Mouse (Mus musculus) CH12.LX (cell line): ENCODE measurements at regions not wholly inside any gene's neighbourhood (a gene's known extent, or its start where the extent isn't known, plus 50 kb on each side); places are given as distances from the start of the nearest gene placed in this dataset.

Experiments used
- DNase-seq: peaks from one replicate; pipeline ENCODE4 v3.0.0-alpha.2; 2013; ENCODE audit errors: extremely low read depth
- H3K27ac ChIP-seq: 2 replicates; pipeline ENCODE4 v1.5.1; 2012; ENCODE audit warnings: low read depth, mild to moderate bottlenecking, control low read depth, moderate library complexity; ENCODE audit not compliant: insufficient read depth
- H3K27me3 ChIP-seq: replicated peaks from 2 replicates; pipeline ENCODE3; 2012; ENCODE audit warnings: inconsistent platforms
- H3K36me3 ChIP-seq, 2 experiments: replicated peaks in 1 of 2; 2 replicates each; pipeline versions ENCODE3 to v1.6.1; 2012; ENCODE audit warnings: inconsistent platforms in 1 of 2, low read length in 1 of 2, mild to moderate bottlenecking in 1 of 2, mixed read lengths in 1 of 2, moderate library complexity in 1 of 2; ENCODE audit not compliant: control insufficient read depth in 1 of 2, insufficient read depth in 1 of 2
- H3K4me1 ChIP-seq, 2 experiments: 2 replicates each; pipeline ENCODE4 v1.6.1; 2012; ENCODE audit warnings: inconsistent platforms in 1 of 2, moderate library complexity in 1 of 2; ENCODE audit not compliant: insufficient read depth in 2 of 2, control insufficient read depth in 1 of 2
- H3K4me2 ChIP-seq: 2 replicates; pipeline ENCODE4 v1.6.1; 2012; ENCODE audit warnings: low read depth, mild to moderate bottlenecking, control low read depth; ENCODE audit not compliant: poor library complexity, insufficient read depth, severe bottlenecking
- H3K4me3 ChIP-seq, 3 experiments: fragments of 150-350 bp in 1 of 3; sonication (generic) in 1 of 3; replicated peaks in 1 of 3; 2 replicates each; pipeline versions ENCODE3 to v1.5.1; 2011 to 2012; ENCODE audit warnings: low read depth in 2 of 3, low read length in 2 of 3, mild to moderate bottlenecking in 2 of 3, moderate library complexity in 2 of 3, control low read depth in 1 of 3, improper control_type of control experiment in 1 of 3, inconsistent platforms in 1 of 3, mixed read lengths in 1 of 3; ENCODE audit not compliant: poor library complexity in 1 of 3
- H3K79me2 ChIP-seq: replicated peaks from 2 replicates; pipeline ENCODE4 v1.6.1; 2012; ENCODE audit warnings: mild to moderate bottlenecking, moderate library complexity; ENCODE audit not compliant: control insufficient read depth, poor library complexity, insufficient read depth, severe bottlenecking; ENCODE audit errors: extremely low read depth
- H3K9ac ChIP-seq: 2 replicates; pipeline ENCODE4 v1.6.1; 2012; ENCODE audit warnings: low read depth, mild to moderate bottlenecking, control low read depth, moderate library complexity; ENCODE audit not compliant: insufficient read depth
- H3K9me3 ChIP-seq: replicated peaks from 2 replicates; pipeline ENCODE3; 2012; ENCODE audit warnings: low read length, inconsistent platforms, mixed read lengths
- CTCF ChIP-seq, 2 experiments: IDR thresholded peaks in 1 of 2; conservative IDR thresholded peaks in 1 of 2; 2 replicates each; pipeline ENCODE4 v1.5.1; 2011 to 2012; ENCODE audit warnings: low read depth in 2 of 2, low read length in 2 of 2, improper control_type of control experiment in 1 of 2, inconsistent platforms in 1 of 2, mild to moderate bottlenecking in 1 of 2, moderate library complexity in 1 of 2
- ELF1 ChIP-seq: IDR thresholded peaks from 2 replicates; pipeline ENCODE4 v1.6.1; 2014; ENCODE audit warnings: low read depth, mild to moderate bottlenecking, inconsistent platforms, low read length, improper control_type of control experiment
- EP300 ChIP-seq: IDR thresholded peaks from 2 replicates; pipeline ENCODE4 v1.6.1; 2011; ENCODE audit warnings: low read length, improper control_type of control experiment
- GABPA ChIP-seq: IDR thresholded peaks from 2 replicates; pipeline ENCODE4 v1.6.1; 2012; ENCODE audit warnings: low read depth, low read length, improper control_type of control experiment, inconsistent platforms; ENCODE audit not compliant: insufficient replicate concordance
- HCFC1 ChIP-seq: IDR thresholded peaks from 2 replicates; pipeline ENCODE4 v1.6.1; 2012; ENCODE audit warnings: low read depth, mild to moderate bottlenecking, inconsistent platforms, low read length, improper control_type of control experiment
- IRF4 ChIP-seq: IDR thresholded peaks from 2 replicates; pipeline ENCODE4 v1.6.1; 2014; ENCODE audit warnings: low read depth, mild to moderate bottlenecking, inconsistent platforms, low read length, improper control_type of control experiment
- JUN ChIP-seq: IDR thresholded peaks from 2 replicates; pipeline ENCODE4 v1.6.1; 2011; ENCODE audit warnings: low read depth, mild to moderate bottlenecking, low read length, improper control_type of control experiment, moderate library complexity; ENCODE audit not compliant: insufficient read depth
- MAX ChIP-seq: IDR thresholded peaks from 2 replicates; pipeline ENCODE4 v1.6.1; 2011; ENCODE audit warnings: low read length, improper control_type of control experiment
- MAZ ChIP-seq: IDR thresholded peaks from 2 replicates; pipeline ENCODE4 v1.6.1; 2012; ENCODE audit warnings: low read depth, mild to moderate bottlenecking, inconsistent platforms, low read length, improper control_type of control experiment, moderate library complexity
- MEF2A ChIP-seq: IDR thresholded peaks from 2 replicates; pipeline ENCODE4 v1.6.1; 2014; ENCODE audit warnings: low read depth, mild to moderate bottlenecking, inconsistent platforms, low read length, improper control_type of control experiment, borderline replicate concordance
- MXI1 ChIP-seq: IDR thresholded peaks from 2 replicates; pipeline ENCODE4 v1.6.1; 2011; ENCODE audit warnings: mild to moderate bottlenecking, low read depth, low read length, improper control_type of control experiment
- NRF1 ChIP-seq: IDR thresholded peaks from 2 replicates; pipeline ENCODE4 v1.6.1; 2014; ENCODE audit warnings: low read depth, mild to moderate bottlenecking, inconsistent platforms, low read length, improper control_type of control experiment, moderate library complexity
- PAX5 ChIP-seq: IDR thresholded peaks from 2 replicates; pipeline ENCODE4 v1.6.1; 2012; ENCODE audit warnings: low read length, inconsistent platforms, mixed read lengths
- POLR2A ChIP-seq: IDR thresholded peaks from 2 replicates; pipeline ENCODE4 v1.6.1; 2011; ENCODE audit warnings: low read depth, mild to moderate bottlenecking, improper control_type of control experiment, low read length
- POLR2AphosphoS2 ChIP-seq: IDR thresholded peaks from 2 replicates; pipeline ENCODE4 v1.6.1; 2011; ENCODE audit warnings: low read depth, low read length, improper control_type of control experiment
- RAD21 ChIP-seq: IDR thresholded peaks from 2 replicates; pipeline ENCODE4 v1.6.1; 2011; ENCODE audit warnings: low read depth, mild to moderate bottlenecking, low read length, improper control_type of control experiment, moderate library complexity
- RCOR1 ChIP-seq: conservative IDR thresholded peaks from 2 replicates; pipeline ENCODE4 v1.6.1; 2012; ENCODE audit warnings: low read depth, mild to moderate bottlenecking, inconsistent platforms, low read length, improper control_type of control experiment
- SIN3A ChIP-seq: IDR thresholded peaks from 2 replicates; pipeline ENCODE4 v1.6.1; 2012; ENCODE audit warnings: low read length, improper control_type of control experiment, inconsistent platforms
- SMC3 ChIP-seq: IDR thresholded peaks from 2 replicates; pipeline ENCODE4 v1.6.1; 2011; ENCODE audit warnings: low read depth, low read length, improper control_type of control experiment
- UBTF ChIP-seq: IDR thresholded peaks from 2 replicates; pipeline ENCODE4 v1.6.1; 2012; ENCODE audit warnings: low read depth, mild to moderate bottlenecking, inconsistent platforms, low read length, improper control_type of control experiment, moderate library complexity
- USF1 ChIP-seq: IDR thresholded peaks from 2 replicates; pipeline ENCODE4 v1.6.1; 2014; ENCODE audit warnings: low read depth, mild to moderate bottlenecking, inconsistent platforms, low read length, improper control_type of control experiment
- ZC3H11A ChIP-seq: IDR thresholded peaks from 2 replicates; pipeline ENCODE4 v1.6.1; 2012; ENCODE audit warnings: low read depth, mild to moderate bottlenecking, inconsistent platforms, low read length, improper control_type of control experiment
- ZMIZ1 ChIP-seq: IDR thresholded peaks from 2 replicates; pipeline ENCODE4 v1.6.1; 2012; ENCODE audit warnings: low read depth, mild to moderate bottlenecking, inconsistent platforms, low read length, improper control_type of control experiment
- ZNF384 ChIP-seq: IDR thresholded peaks from 2 replicates; pipeline ENCODE4 v1.6.1; 2012; ENCODE audit warnings: low read depth, low read length, improper control_type of control experiment, inconsistent platforms
- dilution Hi-C: fragments of 300-500 bp; cut with MboI; formaldehyde crosslinking; loops from 2 replicates; pipeline ENCODE4 v1.14.3; 2020; ENCODE audit warnings: low sequenced_read_pairs; ENCODE audit not compliant: extremely low pct_unique_long_range_greater_than_20kb, extremely low pct_ligation_motif_present
- in situ Hi-C: fragments of 300-500 bp; cut with MboI; formaldehyde crosslinking; loops from 3 replicates; pipeline ENCODE4 v1.14.3; 2019; ENCODE audit warnings: low sequenced_read_pairs, low pct_ligation_motif_present, low pct_unique_long_range_greater_than_20kb, mixed read lengths

DNA sequence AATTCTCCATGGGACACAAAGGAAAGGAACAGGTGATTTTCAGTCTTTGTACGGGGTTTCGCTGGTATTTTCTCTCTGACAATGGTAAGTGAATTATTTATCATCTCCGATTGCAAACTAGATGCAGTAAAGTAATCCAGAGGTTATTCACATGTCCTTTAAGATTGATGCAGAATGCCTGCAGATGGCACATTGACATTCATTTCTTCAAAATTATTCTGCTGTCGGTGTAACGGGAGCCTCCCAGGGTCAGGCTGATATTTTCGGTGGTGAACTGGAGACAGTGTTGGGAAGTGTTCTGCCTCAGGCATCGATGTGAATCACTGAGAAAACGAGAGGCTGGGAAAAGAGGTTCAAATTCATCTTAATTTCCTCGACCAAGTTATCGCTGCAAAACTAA is 70.3 kb downstream of the Gm11146 start (continued):
- no peak for TF ChIP-seq RCOR1

DNA sequence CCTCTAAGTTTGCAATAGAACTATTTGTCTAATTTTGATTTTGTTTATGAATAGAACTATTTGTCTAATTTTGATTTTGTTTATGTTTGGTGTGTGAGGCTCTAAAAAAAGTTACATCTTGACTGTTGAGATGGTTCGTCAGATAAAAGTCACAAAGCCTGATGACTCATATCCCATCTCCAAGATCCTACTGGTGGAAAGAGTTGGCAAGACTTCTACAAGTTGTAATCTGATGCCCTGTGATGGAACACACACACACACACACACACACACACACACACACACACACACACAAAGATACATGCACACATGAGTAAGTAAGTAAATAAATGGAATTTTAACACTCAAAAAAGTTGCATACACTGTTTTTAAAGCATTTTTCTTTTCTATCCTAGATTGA is 73.9 kb downstream of the Gm11146 start:
- Histone ChIP-seq H3K4me2 (no peak overlapping the region), H3K79me2 (no peaks in the 10 kb centered on the region), H3K27ac (no peak overlapping the region), H3K4me1 (no peaks in the 10 kb centered on the region), H3K9me3 (peaks cover 21% of the 10 kb centered on the region), H3K9ac (no peak overlapping the region), H3K4me3 (no peak overlapping the region), H3K36me3 (no peaks in the 10 kb centered on the region), H3K27me3 (no peaks in the 10 kb centered on the region)
- TF ChIP-seq RAD21 (no peak), ZMIZ1 (no peak), ELF1 (no peak), SIN3A (no peak), MXI1 (no peak), MAZ (no peak), MEF2A (no peak), USF1 (no peak), NRF1 (no peak), MAX (no peak), POLR2AphosphoS2 (no peak), CTCF (conservative IDR thresholded peaks at IDR 0.05 in 1 of 2, IDR thresholded peaks at IDR 0.05 in 1 of 2; ENCODE audit: low read depth in 2 of 2, low read length in 2 of 2) (no peak), ZC3H11A (no peak), POLR2A (no peak), ZNF384 (no peak), GABPA (no peak), UBTF (no peak), EP300 (no peak), RCOR1 (no peak)
- no peak for DNase-seq
- in situ Hi-C loops = no loop called here
- dilution Hi-C loops = no loop called here

DNA sequence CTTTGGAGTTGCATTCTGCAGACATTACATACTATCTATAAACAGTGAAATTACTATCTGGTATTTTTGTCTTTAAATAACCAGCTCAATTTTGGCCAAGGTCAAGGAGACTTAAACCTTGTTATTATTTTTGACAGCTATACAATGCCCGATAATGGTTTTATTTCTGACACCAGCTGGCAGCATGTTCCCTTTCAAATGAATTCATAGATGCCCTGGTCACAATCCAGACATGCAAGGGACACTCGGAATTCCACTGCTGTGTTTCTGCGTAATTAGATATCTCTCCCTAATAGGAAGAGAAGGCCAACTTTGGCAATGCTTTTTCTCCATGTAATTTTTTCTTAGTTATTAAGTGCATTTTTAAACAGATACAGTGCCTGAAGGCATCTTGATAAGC is 87.3 kb downstream of the Gm11146 start:
- in situ Hi-C loops = no loop called here
- Histone ChIP-seq H3K4me1 (no peaks in the 10 kb centered on the region), H3K27me3 (no peaks in the 10 kb centered on the region), H3K36me3 (no peaks in the 10 kb centered on the region), H3K79me2 (no peaks in the 10 kb centered on the region), H3K4me3 (no peak overlapping the region), H3K27ac (no peak overlapping the region), H3K9me3 (peaks cover 26% of the 10 kb centered on the region), H3K9ac (no peak overlapping the region), H3K4me2 (no peak overlapping the region)
- TF ChIP-seq ELF1 = no peak
- no peak for TF ChIP-seq HCFC1
- TF ChIP-seq ZNF384 = no peak
- TF ChIP-seq JUN = no peak
- TF ChIP-seq SMC3 = no peak
- no peak for TF ChIP-seq ZC3H11A
- no peak for TF ChIP-seq POLR2AphosphoS2
- no peak for TF ChIP-seq IRF4
- TF ChIP-seq NRF1 = no peak
- TF ChIP-seq MAX = no peak
- TF ChIP-seq PAX5 = no peak
- TF ChIP-seq ZMIZ1 = no peak
- TF ChIP-seq SIN3A = no peak
- no peak for TF ChIP-seq GABPA
- no peak for DNase-seq
- dilution Hi-C loops = no loop called here
